Mouse (Mus musculus) cerebellum, adult (tissue): Measurements from ENCODE around the gene Pced1b.

Experiments
- ATAC-seq: cut with Nextera tagmentation; 2 replicates; pipeline ENCODE4 v1.9.2; 2017; ENCODE audit warnings: mild to moderate bottlenecking, moderate library complexity, mixed read lengths; ENCODE audit not compliant: insufficient number of reproducible peaks, low FRiP score, low TSS enrichment

Gene Pced1b

GRCm38 (mm10) chr15:97255800-97256199 is 8.9 kb downstream of the Pced1b start:
- ATAC-seq = no peak

DNA sequence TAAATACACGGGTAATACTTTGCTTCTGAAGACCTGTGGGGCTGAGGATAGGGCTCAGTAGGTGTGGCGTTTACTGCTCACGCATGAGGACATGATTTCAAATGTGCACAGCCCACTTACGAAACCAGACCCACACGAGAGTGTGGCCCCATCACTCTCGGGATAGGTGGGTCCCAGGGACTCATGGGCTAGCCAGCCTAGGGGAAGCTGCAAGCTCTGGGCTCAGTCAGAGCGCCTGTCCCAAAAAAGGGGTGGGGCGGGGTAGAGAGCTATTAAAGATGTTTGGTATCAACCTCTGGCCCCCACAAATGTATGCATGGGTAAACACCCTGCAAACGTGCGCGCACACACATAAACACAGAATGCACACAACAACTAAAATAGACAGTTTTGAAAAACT is 9.5 kb downstream of the Pced1b start:
- ATAC-seq = no peak

DNA sequence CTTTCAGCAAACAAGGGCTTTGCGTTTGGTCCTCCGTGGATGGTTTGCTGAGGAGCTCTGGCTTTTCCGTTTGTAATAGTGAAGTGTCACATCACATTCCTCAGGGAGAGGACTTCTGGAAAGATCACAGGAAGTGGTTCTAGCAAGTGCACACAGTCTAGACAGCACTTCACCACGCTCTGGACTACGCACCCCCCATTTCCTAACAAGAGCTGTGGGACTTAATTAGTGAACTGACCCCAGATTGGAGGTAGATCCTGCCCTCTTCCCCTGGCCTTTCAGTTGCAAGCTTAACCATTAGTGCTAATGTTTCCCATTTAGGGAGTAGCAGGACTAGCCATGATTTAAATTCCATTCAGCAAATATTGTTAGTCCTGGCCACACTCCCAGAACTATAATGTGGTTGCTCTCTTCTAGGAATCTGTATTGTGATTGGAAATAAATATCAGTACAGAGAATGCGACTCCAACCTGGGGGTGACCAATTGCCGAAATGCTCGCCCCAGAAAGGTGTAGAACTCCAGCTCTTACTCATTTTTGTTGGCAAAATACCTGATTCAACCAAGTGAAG is 10.4 kb downstream of the Pced1b start:
- ATAC-seq = no peak

- ATAC-seq = no peak
These were observed 11.8 kb downstream of the Pced1b start for GRCm38 (mm10) chr15:97258483-97259230.

GRCm38 (mm10) chr15:97259300-97259699 is 12.4 kb downstream of the Pced1b start:
- ATAC-seq = no peak

DNA sequence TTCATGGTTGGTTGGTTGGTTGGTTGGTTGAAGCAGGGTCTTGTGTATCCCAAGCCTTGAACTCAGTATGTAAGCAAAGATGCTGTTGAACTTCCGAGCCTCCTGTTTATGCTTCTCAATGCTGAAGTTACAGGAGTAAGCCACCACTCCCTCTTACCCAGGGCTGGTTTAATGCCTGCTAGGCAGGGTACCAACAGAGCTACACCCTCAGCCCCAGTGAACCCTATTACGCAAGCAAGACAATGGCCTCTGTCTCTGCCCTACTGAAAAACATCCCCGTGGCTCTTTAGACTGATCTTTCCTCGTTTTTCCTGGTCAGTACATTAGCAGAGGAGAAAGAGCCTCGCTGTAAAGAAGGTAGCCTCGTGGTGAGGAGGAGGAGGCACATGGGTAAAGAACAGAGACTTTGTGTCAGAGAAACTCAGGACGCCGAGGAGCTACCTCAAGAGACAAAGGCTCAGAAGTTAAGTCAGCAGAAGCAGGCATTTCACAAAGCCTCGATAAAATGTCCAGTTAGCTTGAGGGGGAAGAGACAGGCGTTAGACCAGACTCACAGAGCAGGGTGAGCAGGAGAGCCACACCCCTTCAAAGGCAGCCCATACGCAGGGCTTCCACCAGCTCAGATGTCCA is 13.2 kb downstream of the Pced1b start:
- no peak for ATAC-seq

DNA sequence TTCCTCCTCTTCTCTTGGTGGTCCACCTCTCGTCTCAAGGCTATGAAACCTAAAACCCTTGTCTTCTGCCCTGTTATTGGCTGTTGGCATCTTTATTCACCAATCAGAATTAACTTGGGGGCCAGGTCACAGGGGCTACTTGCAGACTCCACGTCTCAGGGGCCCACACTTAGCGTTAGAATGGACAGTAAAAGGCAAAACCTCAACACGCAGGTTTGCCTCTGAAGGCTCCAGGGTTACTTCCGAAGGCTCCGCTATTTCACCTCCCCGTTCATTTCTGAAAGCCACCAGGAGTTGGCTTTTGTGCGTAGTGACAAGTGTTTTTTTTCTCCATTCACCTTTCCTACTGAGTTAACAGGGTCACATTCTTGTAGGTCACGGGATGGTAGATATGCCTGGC is 15.3 kb downstream of the Pced1b start:
- no peak for ATAC-seq

- no peak for ATAC-seq
These were observed 19.4 kb downstream of the Pced1b start for GRCm38 (mm10) chr15:97266236-97266845.

DNA sequence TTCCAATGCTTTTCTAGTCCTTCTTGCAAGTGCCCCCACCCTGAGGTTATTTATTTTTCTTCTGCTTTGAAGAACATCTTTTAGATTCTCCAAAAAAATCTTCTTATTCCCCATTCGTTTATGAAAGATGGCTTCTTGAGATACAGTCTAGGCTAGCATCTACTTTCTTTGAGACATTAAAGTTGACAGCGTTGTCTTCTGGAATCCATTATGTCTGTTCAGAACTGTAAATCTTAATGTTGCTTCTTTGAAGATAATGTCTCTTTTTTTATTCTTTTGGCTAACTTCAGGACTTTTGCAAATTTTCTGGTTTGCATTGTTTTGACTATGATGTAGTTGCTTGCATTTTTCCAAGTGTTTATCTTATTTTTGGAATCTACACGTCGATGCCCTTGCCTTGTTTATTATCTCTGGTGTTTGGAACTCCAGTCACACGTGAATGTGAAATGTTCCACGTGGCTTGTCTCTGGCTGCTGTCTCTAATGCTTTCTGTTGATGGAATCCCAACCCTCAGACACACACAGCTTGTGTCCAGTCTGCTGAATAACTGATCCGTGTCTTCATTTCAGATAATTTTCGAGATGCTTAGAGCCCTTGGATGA is 20.3 kb downstream of the Pced1b start:
- no peak for ATAC-seq

DNA sequence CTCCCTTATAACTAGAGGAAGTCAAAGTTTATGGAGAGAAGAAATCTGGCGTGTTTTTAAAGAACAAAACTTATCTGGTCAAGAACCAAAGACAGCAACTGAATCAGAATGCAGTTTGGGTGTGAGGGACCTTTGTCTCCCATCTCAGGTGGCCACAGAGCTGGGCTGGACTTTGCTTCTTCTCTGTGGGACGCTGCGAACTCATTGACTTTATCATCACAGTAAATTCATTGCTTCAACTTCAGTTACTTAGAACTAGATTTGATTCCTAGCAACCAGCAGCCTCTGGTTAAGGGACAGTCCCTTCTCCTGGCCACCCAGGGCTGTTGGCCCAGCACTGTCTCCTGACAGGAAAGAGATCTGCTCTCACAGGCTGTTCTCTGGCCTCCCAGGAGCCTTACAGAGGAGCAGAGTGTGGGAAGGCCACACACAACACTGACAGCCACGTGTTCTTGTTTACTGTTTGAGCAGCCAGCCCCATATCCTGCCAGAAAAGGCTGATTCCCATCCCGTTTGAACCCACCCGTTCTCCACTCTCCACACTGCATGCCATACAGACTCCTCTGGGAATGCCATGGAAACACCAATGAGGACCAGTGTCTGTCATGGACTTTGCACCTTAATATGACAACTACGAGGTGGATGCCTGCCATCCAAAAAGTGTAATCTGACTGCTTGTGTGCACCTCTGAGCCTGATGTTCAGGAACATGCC is 25.2 kb downstream of the Pced1b start:
- no peak for ATAC-seq

- no peak for ATAC-seq
These were observed 25.9 kb downstream of the Pced1b start for GRCm38 (mm10) chr15:97272831-97273230.

- ATAC-seq = no peak
These were observed 28.9 kb downstream of the Pced1b start for GRCm38 (mm10) chr15:97275626-97276395.

DNA sequence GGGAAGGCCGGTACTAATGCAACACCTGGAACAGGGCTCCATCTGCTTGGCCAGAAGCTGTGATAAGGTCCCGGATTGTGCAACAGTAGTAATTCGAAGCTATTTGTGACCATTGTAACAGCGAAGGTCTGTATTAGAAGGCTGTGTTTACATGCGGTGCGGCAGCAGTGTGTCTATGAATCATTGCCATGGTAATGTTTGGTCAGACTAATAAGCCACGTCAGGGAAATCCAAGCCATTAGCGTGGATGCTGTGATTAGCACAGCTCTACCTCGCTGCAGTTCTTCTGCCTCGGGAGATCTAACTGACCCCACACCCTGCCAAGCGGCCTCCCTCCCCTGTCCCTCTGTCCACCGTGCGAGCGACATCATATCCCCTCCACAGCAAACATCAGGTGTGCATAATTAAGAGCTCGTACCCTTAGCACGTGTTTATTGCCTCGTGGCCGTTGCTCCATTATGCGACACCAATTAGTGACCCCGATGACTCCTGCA is 29.8 kb downstream of the Pced1b start:
- no peak for ATAC-seq

- ATAC-seq = no peak
These were observed 30.4 kb downstream of the Pced1b start for GRCm38 (mm10) chr15:97277328-97277727.

DNA sequence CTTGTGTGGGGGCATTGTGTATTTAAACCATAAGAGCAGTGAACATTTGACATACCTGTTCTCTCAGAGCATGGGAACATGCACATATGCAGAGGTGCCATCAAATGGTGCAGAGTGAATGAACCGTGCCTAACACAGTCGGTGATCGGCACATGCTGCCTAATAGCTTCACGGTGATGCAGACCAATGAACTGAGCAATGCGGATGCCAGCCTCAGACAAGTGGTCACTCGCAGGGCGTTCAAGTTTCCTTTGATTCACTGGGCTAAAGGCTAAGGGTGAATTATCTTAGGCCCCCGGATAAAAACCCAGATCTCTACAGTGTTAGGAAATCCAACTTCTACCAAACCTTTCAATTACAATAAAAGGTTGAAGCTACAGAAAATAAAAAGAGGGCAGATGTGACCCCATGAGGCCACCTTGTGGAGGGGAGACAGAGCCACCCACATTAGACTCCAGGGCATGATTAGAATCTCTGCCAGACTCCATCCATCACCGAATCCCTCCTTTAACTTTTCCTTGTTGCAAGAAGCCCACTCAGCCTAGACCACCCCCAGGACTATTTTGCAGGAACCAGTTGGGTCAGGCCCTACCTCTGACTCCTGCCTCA is 31.5 kb downstream of the Pced1b start:
- ATAC-seq = no peak

DNA sequence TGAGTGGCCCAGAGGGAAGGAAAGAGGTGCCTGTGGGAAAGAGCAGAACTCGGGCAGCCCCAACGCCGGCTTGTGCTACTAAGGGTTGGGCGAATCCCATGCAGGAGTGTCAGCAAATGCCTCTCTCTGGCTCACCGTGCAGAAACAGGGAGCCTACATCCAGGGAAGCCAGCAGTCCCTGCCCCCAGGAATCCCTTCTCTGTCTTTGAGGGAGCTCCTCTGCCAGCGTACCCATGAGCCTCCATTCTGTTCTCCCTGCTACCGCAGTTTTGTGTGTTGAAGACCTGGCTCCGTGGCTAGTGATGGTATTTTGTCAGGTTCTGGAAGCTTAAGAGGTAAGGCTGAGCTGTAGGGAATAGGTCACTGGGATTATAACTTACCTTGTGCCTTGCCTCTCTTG is 33.2 kb downstream of the Pced1b start:
- no peak for ATAC-seq

GRCm38 (mm10) chr15:97280776-97281175 is 33.9 kb downstream of the Pced1b start:
- ATAC-seq = no peak

DNA sequence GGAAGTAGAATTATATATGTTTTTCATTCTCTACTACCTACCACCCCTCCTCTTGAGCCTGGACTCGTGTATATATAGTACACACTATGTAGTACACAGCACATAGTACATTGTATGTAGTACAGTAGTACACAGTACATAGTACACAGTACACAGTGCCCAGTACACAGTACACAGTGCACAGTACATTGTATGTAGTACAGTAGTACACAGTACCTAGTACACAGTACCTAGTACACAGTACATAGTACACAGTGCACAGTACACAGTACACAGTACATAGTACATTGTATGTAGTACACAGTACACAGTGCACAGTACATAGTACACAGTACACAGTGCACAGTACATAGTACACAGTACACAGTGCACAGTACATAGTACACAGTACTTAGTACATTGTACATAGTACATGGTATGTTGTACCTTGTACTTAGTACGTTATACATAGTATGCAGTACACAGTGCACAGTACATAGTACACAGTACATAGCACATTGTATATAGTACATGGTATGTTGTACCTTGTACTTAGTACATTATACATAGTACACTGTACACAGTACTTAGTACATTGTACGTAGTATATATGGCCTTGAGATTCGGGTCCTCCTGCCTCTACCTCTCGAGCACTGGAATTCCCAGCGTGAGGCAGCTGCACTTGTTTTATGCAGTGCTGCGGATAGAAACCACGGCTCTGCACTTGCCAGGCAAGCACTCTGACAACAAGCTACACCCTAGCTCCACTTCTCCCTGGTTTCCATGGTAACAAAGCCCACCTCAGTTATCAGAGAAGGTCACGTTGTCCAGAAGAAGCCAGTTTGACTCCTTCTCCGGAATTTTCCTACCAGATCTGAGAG is 35.0 kb downstream of the Pced1b start:
- ATAC-seq = no peak
